ENCODE assay signal across 10 mouse cellular contexts in genomic region chr1:176994707-176995418, GRCm38 (mm10).
DNase-seq lines count a peak whose midpoint lies in the region; ATAC-seq lines count a peak whose summit lies in the region.
"Had no signal": no experiment of that assay in that cellular context is flagged by ENCODE, and none has a peak within 500 bp of the region (broad histone marks: within the 10 kb centered on the region; RNA-seq: fewer than 3 reads in every experiment).

No protein-coding gene starts in this region.

- peak; percentile 29; the same call in 1 of the 2 replicates for ATAC-seq in hindbrain, embryonic 12.5 days (ENCODE audit: low FRiP score)
- ATAC-seq in midbrain, embryonic 13.5 days = peak; percentile 22

- H3K4me2 ChIP-seq in hindbrain, embryonic 12.5 days (replicated peaks) = no peak overlapping the region
- H3K4me2 ChIP-seq in midbrain, embryonic 13.5 days (replicated peaks) = no peak overlapping the region

- no peaks in the 10 kb centered on the region for H3K36me3 ChIP-seq in hindbrain, embryonic 12.5 days
- H3K36me3 ChIP-seq in midbrain, embryonic 13.5 days = no peaks in the 10 kb centered on the region

- no peaks in the 10 kb centered on the region for H3K27me3 ChIP-seq in hindbrain, embryonic 12.5 days
- no peaks in the 10 kb centered on the region for H3K27me3 ChIP-seq in midbrain, embryonic 13.5 days
- H3K27me3 ChIP-seq: megakaryocyte, embryonic 14.5 days had no signal

- no peak overlapping the region for H3K4me3 ChIP-seq in hindbrain, embryonic 12.5 days
- no peak overlapping the region for H3K4me3 ChIP-seq in midbrain, embryonic 13.5 days (replicated peaks)
- H3K4me3 ChIP-seq: megakaryocyte, embryonic 14.5 days had no signal

- H3K9ac ChIP-seq in hindbrain, embryonic 12.5 days = no peak overlapping the region
- H3K9ac ChIP-seq in midbrain, embryonic 13.5 days (replicated peaks) = no peak overlapping the region

- no peaks in the 10 kb centered on the region for H3K9me3 ChIP-seq in hindbrain, embryonic 12.5 days (replicated peaks)
- H3K9me3 ChIP-seq in midbrain, embryonic 13.5 days = no peaks in the 10 kb centered on the region
- H3K9me3 ChIP-seq: megakaryocyte, embryonic 14.5 days had no signal

- H3K27ac ChIP-seq in hindbrain, embryonic 12.5 days = peak overlapping the region; percentile 84
- H3K27ac ChIP-seq in midbrain, embryonic 13.5 days = peak overlapping the region; percentile 89

- peak; percentile 11 for DNase-seq in NIH3T3 (ENCODE audit: low read depth)
- DNase-seq in embryo, embryonic 10.5 days (ENCODE audit: low spot score) = peak; percentile 74
- no peak for DNase-seq in thymus, adult 18-20 months
- DNase-seq in adrenal gland, adult (ENCODE audit: inconsistent age in 2 of 2, low spot score in 1 of 2) = no peak
- DNase-seq in lung, postnatal 4 days = no peak
- DNase-seq: gastrocnemius, postnatal 36 days; kidney, postnatal 25 days had no signal

- peaks cover 72% of the 10 kb centered on the region for H3K4me1 ChIP-seq in hindbrain, embryonic 12.5 days
- peaks cover 70% of the 10 kb centered on the region for H3K4me1 ChIP-seq in midbrain, embryonic 13.5 days (replicated peaks)

- WGBS in hindbrain, embryonic 12.5 days = 20% methylated on average over 11 of the region's 11 CpGs
- WGBS in midbrain, embryonic 13.5 days = 12% methylated on average over 11 of the region's 11 CpGs

Comparison
In these comparisons a context has a peak if more than half of its experiments do, and no peak if none do; other contexts are left out.
1. DNase-seq: peak in NIH3T3 (single experiment) and embryo, embryonic 10.5 days (single experiment); none in thymus, adult 18-20 months (0 of 2), adrenal gland, adult (0 of 2) and lung, postnatal 4 days (0 of 2).